Mouse (Mus musculus) adrenal gland, adult 18-20 months (tissue): ENCODE data around the gene Arrdc2. TPM values are rescaled to one million over a fixed set of nuclear protein-coding genes. Genes with fewer than 3 reads are reported as not detected.

ENCODE experiments used
- DNase-seq, 2 experiments: peaks; one replicate each; pipeline ENCODE4 v3.0.0; 2021 to 2022; ENCODE audit warnings: low spot score in 2 of 2
- microRNA-seq, 2 experiments: library from miRNA; unstranded; fragments of <30 nt; microRNA quantifications; one replicate each; pipeline ENCODE4 v1.2.0; 2021; ENCODE audit warnings: borderline number of aligned reads in 2 of 2
- total RNA-seq, 2 experiments: library from RNA; stranded (reverse); gene quantifications; 1 replicate in 1 of 2; 2 replicates in 1 of 2; pipeline ENCODE4 v1.2.3; 2021

The Arrdc2 gene
- total RNA-seq, 2 experiments from 2014 or later: 8.3 to 8.7 TPM

DNA sequence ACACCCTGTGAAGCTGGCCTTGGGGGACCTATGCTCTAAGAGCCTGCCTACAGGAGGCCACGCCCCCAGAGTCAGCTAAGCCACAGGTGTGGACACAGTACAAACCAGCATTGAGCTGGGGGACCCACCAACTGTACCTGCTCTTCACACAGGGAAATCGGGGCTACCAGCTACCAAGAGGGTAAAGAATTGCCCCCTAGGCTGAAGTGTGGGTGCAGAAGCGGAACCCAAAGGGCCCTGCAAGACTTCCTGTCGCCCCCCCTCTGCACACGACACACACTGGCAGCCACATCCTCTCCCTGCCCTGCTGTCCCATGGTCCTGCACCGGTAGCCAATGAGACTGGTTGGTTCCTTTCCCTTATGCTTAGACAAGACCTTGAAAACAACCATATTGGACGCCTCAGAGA is 48.2 kb downstream of the Arrdc2 start:
- DNase-seq: no peak

GRCm38 (mm10) chr8:70790846-70791245 is 48.7 kb downstream of the Arrdc2 start:
- no peak for DNase-seq

- no peak for DNase-seq
These were observed 50.5 kb downstream of the Arrdc2 start for GRCm38 (mm10) chr8:70789046-70789445.

GRCm38 (mm10) chr8:70787941-70788667 is 51.4 kb downstream of the Arrdc2 start:
- no peak for DNase-seq

DNA sequence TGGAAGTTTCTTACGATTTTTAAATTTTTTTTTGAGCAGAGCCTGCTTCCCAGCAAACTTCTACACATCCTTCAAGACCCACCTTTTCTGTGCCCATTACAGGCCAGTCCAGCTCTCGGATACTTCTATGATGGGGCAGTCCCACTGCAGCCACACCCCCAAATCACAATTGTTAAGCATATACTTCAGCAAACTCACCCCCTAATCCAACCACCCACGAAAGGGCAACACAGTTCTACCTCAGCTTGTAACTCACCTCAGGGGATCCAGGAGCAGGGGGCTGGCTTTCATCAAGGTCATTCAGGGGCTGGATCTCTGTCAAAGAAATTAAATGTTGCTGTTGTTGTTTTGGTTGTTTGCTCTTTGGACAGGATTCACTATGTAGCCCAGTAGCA is 52.5 kb downstream of the Arrdc2 start:
- no peak for DNase-seq

DNA sequence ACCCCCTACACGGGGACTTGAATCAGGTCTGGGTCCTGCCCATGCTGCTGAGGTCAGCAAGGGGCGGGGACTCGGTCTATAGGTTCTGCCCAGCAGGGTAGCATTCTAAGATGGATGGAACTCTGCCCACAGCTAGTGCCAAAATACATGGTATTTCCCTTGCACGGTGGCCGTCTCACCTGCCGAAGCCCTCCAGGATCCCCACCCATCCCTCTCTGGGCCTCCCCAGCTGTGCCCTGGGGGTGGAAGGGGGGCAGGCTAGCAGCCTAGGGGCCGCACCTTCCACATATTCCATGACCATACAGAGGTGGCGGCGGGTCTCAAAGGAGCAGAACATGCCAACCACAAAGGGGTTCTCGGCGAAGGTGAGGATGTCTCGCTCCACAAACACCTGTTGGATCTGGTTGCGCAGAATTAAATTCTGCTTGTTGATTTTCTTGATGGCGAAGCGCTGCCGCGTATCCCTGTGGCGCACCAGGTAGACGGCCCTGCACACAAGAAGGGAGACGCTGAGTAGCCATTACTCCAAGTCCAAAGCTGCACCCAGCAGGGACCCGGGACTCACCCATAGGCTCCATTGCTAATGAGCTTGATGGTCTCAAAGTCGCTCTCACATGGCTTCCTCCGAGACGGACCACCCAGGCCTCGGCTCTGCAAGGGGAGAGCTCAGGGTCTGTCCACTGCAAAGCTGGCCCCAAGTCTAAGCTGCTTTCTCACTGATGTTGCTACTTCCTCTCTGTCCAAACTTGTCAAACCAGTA is 53.0 kb downstream of the Arrdc2 start:
- DNase-seq: no peak

Small RNA genes lying within 50 kb of the gene (microRNA-seq; reads per million reads assigned to microRNA genes)
- gene Mir7240: 1.8 to 3.3 reads per million in 2 experiments

Other genes with a start within 250 kb of the Arrdc2 start
- 100 to 1,000 TPM; 115 to 165 TPM for gene Isyna1, start 245.3 kb downstream of the Arrdc2 start, total RNA-seq
- 10 to 100 TPM; 78.5 to 86.9 TPM for gene Ssbp4, start 230.8 kb downstream of the Arrdc2 start, total RNA-seq
- 1 to 10 TPM; 1.4 to 3.0 TPM for gene Lrrc25, start 223.6 kb downstream of the Arrdc2 start, total RNA-seq
- gene Gdf15, start 207.3 kb downstream of the Arrdc2 start, total RNA-seq: 1 to 10 TPM; 2.2 to 6.4 TPM
- gene Pgpep1, start 179.3 kb downstream of the Arrdc2 start, total RNA-seq: 100 to 1,000 TPM; 101 to 153 TPM
- 10 to 100 TPM; 73.2 to 75.9 TPM for gene Lsm4, start 166.5 kb downstream of the Arrdc2 start, total RNA-seq
- 100 to 1,000 TPM; 228 to 252 TPM for gene Jund, start 140.8 kb downstream of the Arrdc2 start, total RNA-seq
- gene Iqcn, start 136.3 kb downstream of the Arrdc2 start, total RNA-seq: under 1 TPM in 1 of 2 experiments, not detected in 1; 0.10 TPM
- gene Gm3336, start 121.2 kb downstream of the Arrdc2 start, total RNA-seq: under 1 TPM in 1 of 2 experiments, not detected in 1; 0.53 TPM
- gene Pde4c, start 116.0 kb downstream of the Arrdc2 start, total RNA-seq: under 1 TPM; 0.42 to 0.86 TPM
- gene Rab3a, start 85.0 kb downstream of the Arrdc2 start, total RNA-seq: 10 to 100 TPM; 52.4 to 60.4 TPM
- 100 to 1,000 TPM in 1 of 2 experiments, 10 to 100 TPM in 1; 94.9 to 120 TPM for gene Mpv17l2, start 78.8 kb downstream of the Arrdc2 start, total RNA-seq
- 10 to 100 TPM; 30.5 to 36.5 TPM for gene Pik3r2, start 63.0 kb downstream of the Arrdc2 start, total RNA-seq
- 10 to 100 TPM; 15.6 to 16.7 TPM for gene Mast3, start 34.7 kb downstream of the Arrdc2 start, total RNA-seq
- gene Il12rb1, start 31.3 kb downstream of the Arrdc2 start, total RNA-seq: under 1 TPM; 0.66 to 0.77 TPM
- 1 to 10 TPM; 2.2 to 2.8 TPM for gene Kcnn1, start 23.5 kb upstream of the Arrdc2 start, total RNA-seq
- 10 to 100 TPM; 58.9 to 59.3 TPM for gene Ccdc124, start 34.2 kb upstream of the Arrdc2 start, total RNA-seq
- not detected for gene Slc5a5, start 53.0 kb upstream of the Arrdc2 start, total RNA-seq
- gene Rpl18a, start 57.7 kb upstream of the Arrdc2 start, total RNA-seq: 1,000 to 10,000 TPM; 1,253 to 1,401 TPM
- 10 to 100 TPM; 34.3 to 39.5 TPM for gene Map1s, start 66.2 kb upstream of the Arrdc2 start, total RNA-seq